Mouse (Mus musculus) lung, postnatal 0 days (tissue): ENCODE results near the gene Eef1a1.

ENCODE experiments used
- CTCF ChIP-seq: IDR thresholded peaks from 2 replicates; pipeline ENCODE4 v1.5.1; 2016; ENCODE audit warnings: antibody characterized with exemption, mild to moderate bottlenecking
- EP300 ChIP-seq: IDR thresholded peaks from 2 replicates; pipeline ENCODE4 v1.6.1; 2016; ENCODE audit warnings: antibody characterized with exemption, mild to moderate bottlenecking, control low read depth

DNA sequence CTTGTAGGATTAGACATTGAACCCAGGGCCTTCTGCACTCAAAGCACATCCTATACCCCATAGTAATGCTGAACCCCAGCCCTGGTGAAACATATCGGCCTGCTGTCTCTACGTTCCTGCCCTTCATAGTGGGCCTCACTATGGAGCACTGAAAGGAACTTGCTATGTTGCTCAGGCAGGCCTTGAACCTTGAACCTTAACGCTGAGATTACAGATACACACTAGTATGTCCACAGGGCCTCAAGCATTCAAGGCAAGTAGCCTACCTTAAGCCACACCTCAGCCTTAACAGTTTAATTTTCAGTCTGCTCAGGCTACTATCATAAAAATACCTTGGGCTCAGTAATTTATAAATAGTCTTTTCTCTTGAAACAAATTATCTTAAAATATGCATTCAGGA lies 3.3 kb upstream of the Eef1a1 start:
- TF ChIP-seq CTCF: no peak
- no peak for TF ChIP-seq EP300
